Mouse (Mus musculus) 3T3-L1 (cell line): ENCODE measurements around the gene Ptprg.

Experiments
- DNase-seq: peaks from one replicate; pipeline ENCODE4 v3.0.0-alpha.2; 2015; ENCODE audit warnings: low read depth, low spot score

The Ptprg gene

DNA sequence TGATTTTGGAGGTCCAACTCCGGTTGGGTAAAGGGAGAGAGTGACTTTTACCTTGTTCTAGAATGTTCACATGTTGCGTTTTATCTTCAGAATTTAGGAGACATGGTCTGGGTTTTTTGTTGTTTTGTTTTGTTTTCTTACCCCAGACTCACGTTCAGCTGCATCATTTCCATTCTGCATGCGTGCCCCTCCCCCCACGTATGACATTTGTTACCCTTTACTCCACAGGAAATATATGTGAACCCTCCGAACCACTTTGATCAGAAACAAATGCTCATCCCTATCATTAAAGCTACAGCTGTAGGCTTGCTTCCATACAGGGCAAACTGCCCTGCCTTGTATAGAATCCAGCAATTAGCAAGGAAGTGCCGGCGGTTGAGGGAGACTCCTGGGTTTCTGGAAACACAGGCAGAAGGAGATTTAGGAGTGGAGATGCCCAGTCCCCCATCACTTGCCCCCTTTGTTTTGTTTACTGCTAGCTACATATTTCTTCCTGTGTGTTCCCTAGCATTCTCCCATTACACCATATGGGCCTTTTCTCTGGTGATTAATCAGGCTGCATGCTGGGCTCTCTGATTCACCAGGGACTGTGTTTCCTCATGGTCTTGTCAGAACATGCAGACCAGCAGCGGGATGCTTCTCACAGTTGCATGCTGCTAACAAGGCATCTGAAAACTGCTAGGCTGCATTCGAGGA lies 130.2 kb downstream of the Ptprg start:
- no peak for DNase-seq

DNA sequence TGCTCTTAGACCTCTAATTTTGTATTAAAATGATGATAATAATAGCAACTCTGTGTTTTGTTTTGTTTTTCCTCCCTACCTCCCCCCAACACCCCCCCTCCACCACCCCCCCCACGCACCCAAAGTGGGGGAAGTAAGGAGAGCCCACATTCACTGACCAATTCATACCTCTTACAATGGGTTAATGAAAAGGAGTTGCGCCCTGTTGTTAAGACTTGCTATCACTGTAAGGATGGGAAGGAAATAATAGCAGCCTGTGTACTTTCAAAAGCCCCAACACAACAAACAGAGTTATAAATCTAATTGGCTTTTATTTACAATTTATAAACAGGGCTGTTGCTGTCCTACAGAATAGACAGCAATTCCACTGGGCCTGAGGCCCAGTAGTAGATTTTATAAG lies 130.8 kb downstream of the Ptprg start:
- no peak for DNase-seq

- DNase-seq, result no peak
Observed at GRCm38 (mm10) chr14:11687541-11687940, 134.2 kb downstream of the Ptprg start.

GRCm38 (mm10) chr14:11688142-11688541 lies 134.8 kb downstream of the Ptprg start:
- DNase-seq, result no peak

GRCm38 (mm10) chr14:11690066-11690465 lies 136.7 kb downstream of the Ptprg start:
- no peak for DNase-seq

GRCm38 (mm10) chr14:11691531-11691930 lies 138.2 kb downstream of the Ptprg start:
- DNase-seq, result no peak

- DNase-seq, result no peak
Observed at GRCm38 (mm10) chr14:11698880-11699279, 145.5 kb downstream of the Ptprg start.

DNA sequence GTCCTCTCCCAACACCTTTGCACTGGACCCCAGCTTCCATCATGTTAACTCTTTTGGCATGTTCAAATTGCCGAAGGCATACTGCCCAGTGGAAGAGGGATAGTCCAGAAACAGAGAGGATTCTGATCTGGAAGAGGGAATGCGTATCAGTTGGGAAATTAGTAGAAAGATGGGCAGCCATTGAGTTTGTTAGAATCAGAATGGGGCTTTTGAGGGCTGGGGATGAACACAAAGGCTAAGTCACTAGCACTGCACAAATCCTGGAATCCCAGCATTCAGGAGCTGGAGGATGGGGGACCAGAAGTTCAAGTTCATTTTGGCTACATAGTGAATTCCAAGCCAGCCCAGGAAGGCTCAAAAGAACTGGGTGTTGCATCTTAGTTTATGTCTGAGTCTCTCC lies 146.3 kb downstream of the Ptprg start:
- no peak for DNase-seq

DNA sequence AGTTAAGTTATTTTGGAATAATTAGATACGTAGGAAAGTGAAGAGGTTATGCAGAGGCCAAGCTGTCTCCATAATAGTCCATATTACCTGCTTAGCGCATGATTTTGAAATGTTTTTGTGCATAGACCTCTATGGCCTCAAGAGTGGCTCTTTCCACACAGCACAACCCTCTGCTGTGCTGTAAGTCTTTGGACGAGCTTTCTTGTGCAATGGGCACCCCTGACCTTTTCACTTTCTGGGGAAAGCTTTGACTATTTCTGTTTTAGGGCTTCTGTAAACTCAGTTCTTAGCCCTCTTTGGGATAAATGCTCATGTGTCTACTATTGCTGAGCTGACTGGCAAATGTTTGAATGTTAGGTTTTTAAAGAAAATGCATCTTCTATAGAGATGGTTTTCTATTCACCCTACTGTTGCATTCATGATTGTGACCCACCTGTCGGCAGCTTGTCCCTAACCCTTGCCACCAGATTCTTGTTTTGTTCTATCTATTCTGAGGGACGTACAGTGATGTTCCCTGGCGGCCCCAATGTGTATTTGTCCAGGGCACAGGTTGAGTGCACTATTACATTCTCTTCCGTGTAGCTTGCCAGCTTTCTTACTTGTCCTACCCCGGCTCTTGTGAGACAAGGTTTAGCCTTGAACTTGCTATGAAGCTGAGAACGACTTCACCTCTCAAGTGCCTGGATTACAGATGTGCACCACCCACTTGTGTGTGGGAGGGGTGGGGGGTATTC lies 148.4 kb downstream of the Ptprg start:
- DNase-seq, result no peak

DNA sequence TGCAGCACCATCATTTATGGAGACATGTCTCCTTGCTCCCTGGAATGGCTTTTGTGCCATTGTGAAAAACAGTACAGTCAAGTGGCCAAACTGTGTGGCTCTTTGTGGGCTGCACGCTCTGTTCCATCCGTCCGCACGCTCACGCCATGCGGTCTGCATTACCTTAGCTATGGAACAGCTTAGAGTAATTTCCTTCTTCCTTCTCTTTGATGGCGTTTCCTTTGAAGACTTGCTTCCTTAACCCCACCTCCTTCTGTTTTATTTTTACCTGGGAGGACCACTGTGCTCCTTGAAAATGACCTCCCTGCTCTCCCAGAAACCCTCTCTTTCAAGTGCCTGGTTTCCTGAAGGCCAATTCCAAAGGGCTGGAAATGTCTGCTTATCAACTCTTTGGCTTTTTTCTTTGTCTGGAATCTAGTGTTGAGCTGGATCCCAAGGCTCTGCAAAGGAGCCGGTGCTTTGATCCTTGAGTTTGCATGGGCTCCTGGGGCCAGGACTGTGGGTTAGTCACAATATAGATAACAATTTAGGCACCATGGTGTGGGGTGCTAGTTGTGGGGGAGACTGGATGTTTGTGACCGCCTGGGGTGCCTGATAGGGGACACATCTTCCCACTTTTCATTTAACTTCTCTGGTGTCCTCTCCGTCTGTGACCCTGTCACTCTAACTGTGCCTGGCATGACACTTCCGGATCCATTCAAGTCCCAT lies 149.6 kb downstream of the Ptprg start:
- no peak for DNase-seq

DNA sequence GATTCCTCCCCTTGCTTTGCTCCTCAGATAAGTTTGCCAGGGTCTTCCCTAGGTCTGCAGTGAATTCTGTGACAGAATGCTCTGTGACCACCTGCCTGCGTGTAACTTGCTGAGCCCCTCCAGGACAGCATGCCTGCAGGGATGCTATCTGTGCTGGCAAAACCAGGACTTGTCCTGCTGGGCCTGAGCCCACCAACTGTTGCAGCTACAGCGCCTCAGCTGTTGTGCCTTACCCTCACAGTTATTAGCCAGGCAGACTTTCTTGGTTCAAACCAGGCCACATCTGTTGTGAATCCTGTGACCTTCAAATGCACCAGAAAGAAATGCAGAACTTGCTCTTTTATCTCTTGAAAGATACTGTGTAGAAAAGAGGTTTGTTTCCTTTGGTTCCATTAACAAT lies 151.5 kb downstream of the Ptprg start:
- no peak for DNase-seq

DNA sequence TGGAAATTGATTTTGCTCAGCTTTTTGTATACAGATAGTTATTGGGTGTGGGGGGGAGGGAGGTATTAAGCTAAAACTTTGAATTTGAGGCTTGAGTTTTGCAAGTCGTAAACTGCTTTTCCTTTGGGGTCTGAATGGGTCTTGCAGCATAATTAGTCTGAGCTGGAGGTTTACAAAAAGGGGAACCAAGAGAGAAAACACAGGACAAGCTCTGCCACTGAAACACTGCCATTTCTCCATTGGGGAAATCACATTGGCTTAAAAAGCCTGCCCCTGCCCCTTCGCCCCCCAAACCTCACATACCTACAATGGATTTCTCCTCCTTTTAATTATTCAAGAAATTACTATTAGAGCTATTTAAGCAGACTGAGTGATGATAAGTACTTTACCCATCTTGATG lies 156.0 kb downstream of the Ptprg start:
- no peak for DNase-seq

GRCm38 (mm10) chr14:11709798-11710197 lies 156.5 kb downstream of the Ptprg start:
- no peak for DNase-seq

- no peak for DNase-seq
Observed at GRCm38 (mm10) chr14:11710410-11711122, 157.2 kb downstream of the Ptprg start.

GRCm38 (mm10) chr14:11712146-11712545 lies 158.8 kb downstream of the Ptprg start:
- no peak for DNase-seq

GRCm38 (mm10) chr14:11716230-11716629 lies 162.9 kb downstream of the Ptprg start:
- DNase-seq, result no peak

- DNase-seq, result no peak
Observed at GRCm38 (mm10) chr14:11718201-11718600, 164.9 kb downstream of the Ptprg start.

DNA sequence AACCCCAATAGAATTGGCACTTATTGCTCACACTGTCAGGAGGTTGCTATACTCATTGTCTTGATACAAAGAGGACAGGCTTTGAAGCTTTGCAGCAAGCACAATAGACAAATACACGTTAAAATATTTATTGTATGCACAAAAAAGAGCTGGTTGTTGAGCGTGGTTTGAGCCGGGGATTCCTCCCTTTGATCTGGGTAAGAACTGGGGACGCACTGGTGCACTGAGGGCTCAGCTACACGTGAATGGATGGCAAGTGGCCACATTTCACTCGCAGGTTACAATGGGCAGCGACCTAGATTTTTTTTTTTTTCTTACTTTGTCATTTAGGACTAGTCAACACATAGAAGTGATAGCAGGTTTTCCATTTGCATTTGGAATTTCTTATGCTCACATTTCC lies 165.9 kb downstream of the Ptprg start:
- DNase-seq, result no peak

- DNase-seq, result no peak
Observed at GRCm38 (mm10) chr14:11722101-11722500, 168.8 kb downstream of the Ptprg start.

GRCm38 (mm10) chr14:11723876-11724275 lies 170.5 kb downstream of the Ptprg start:
- no peak for DNase-seq

DNA sequence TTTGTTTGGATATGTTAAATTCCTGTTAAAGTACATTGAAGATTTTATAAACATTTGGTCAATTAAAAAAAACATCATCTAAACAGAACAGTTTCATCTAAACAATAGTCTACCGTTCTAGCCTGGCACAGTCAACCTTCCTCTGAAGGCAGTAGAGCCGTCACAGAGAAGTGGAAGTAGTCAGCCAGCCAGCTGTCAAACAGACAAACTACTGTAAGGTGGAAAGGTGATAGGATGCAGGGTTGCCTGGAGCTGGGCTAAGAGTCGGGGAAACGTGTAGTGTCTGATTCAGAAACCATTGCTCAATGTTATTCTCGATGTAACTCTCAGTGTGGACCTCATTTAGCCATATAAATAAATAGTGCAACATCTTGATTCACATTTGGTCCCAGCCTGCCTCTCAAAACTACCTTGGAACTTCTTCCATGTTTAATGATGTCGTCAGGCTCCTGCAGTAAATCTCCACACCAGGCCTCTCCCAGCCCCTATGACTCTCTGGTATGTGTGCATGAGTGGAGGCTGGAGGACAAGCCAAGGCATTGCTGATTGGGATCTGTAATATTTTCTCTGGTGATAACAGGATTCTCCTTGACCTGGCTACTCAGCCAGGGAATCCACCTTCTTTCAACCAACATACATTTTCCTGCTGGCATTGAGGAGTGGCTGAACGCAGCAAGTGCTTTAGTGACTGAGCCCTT lies 178.0 kb downstream of the Ptprg start:
- DNase-seq, result no peak
